Mouse (Mus musculus): ENCODE data around the gene Il34.

Gene Il34

DNA sequence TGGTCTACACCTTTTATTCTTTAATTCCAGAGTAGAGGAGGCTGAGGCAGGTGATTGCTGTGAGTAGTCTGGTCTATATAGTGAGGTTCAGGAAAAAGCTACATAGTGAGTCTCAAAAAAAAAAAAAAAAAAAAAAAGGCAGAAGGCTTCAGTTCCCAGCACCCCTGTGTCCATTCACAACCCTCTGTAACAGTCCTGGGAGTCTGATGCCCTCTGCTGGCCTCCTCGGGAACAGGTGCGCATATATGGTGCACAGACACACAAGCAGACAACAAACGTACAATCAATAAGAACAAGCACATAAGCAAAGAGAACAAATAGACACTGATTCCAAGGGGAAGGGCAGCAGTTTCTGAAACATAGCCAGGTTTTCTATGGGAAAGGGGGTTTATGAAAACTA is 29.4 kb downstream of the Il34 start:
- DNase-seq (ENCODE audit: low read depth) = no peak

DNA sequence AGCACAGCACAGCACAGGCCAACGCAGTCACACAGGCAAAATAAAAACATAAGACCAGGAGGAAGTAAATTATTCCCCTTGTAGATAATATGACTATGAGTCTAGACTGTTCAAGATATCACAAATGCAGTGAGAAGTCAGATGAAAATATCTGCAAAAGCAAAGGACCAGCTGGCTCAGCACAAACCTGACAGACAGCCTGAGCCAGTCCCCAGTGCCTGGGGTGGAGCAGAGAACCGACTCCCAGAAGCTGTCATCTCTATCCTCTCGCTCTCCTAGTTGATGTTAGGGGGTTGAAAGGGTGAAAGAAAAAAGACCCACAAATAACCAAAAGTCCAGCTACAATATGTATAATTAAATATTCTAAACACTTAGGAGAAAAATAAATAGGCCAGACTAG is 30.0 kb downstream of the Il34 start:
- DNase-seq (ENCODE audit: low read depth) = no peak

DNA sequence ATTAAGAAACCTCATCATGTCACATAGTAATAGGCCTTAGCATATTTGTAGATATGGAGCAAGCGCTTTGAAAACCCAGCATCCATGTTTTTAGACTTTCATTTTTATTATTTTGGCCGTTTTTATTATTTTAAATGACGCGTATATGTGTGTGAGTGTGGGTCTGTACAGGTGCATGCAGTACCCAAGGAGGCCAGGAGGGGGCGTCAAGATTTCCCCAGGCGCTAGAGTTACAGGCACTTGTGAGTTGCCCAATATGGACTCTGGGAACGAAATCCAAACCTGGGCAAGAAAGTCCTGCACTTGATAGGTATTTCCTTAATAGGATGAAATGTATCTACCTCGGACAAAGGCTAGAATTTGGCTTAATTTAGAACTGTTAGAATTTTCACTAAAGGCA is 30.4 kb downstream of the Il34 start:
- no peak for DNase-seq (ENCODE audit: low read depth)

DNA sequence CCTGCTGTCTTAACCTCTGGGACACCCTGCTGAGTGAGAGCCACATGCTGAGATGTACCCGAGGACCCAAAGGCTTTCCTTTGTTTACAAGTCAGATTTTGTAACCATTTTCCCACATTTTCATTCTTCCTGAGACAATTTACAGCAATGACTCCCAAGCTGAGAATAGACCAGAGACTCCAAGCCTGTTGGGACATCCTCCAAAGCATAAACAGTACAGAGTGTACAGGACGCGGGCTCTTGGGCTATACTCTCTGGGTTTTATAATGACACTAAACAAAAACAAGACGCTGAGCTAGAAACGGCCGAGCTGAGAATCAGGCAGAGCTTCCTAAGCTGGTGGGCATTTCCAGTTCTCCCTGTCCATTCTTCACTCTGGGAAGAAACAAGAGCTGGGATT is 31.0 kb downstream of the Il34 start:
- no peak for DNase-seq (ENCODE audit: low read depth)

DNA sequence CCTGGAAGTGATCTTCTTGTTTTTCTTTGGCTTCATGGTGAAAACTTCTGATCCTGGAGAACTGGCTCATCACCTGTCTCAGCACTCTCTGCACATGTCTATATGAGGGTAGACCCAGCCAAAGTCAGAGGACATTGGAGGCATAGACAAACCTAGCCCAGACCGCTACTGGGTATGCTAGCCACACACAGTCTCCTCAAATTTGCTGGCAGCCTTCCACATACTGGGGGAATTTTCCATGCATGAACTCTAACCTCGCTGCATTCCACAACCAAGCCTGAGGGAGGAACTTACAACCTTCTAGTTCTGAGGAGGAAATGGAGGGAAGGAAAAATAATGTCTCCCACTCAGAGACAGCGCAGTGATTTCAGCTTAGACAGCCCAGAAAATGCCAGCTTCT is 31.7 kb downstream of the Il34 start:
- DNase-seq (ENCODE audit: low read depth) = no peak

DNA sequence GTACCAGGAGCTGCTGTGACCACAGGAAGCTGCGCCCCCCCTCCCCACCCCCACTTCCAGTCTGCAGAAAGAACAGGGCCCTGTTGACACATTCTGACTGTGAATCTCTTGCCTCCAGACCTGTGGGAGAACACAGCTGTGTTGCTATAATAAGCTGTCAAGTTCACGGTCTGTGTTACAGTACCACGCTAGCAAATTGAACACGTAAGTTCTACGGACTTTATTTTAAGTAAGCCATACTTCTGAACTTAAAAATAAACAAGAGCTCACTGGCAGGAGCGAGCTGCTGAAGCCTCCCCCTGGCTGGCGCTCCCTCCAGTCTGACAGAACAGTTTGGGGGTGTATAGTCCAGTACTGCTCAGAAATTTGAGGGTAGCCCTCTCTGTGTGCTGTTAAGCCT is 33.3 kb downstream of the Il34 start:
- DNase-seq (ENCODE audit: low read depth) = peak; percentile 22

DNA sequence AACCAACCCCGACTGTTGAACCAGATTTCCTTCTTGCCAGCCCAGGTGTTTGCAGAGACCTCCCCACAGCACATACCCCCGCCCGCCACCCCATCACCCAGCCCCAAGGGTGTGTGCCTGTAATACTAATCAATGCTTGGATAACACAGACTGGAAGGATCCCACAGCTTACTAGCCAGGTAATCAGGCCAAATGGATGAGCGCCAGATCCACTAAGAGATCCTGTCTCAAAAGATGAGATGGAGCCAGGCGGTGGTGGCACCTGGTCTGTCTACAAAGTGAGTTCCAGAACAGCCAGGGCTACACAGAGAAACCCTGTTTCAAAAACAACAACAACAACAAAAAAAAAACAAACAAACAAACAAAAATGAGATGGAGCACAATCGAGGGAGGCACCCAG is 38.5 kb downstream of the Il34 start:
- no peak for DNase-seq (ENCODE audit: low read depth)

DNA sequence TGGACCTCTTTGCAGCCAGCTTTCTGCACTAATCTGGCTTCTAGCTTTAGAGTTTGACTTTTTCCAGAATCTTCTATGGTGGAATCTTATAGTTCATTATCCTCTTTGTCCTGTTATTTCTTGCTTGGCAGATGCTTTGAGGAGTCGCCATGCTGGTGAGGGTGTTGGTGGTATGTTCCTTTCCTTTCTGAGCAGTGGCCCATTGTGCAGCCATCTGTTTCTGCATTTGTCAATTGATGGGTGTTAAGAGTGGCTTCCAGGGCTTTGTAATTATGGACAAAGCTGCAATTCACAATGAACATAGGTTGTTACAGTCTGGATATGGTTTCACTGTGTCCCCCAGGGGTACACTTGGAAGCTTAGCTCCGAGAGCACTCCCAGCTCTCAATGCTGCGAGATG is 41.1 kb downstream of the Il34 start:
- DNase-seq (ENCODE audit: low read depth) = no peak

DNA sequence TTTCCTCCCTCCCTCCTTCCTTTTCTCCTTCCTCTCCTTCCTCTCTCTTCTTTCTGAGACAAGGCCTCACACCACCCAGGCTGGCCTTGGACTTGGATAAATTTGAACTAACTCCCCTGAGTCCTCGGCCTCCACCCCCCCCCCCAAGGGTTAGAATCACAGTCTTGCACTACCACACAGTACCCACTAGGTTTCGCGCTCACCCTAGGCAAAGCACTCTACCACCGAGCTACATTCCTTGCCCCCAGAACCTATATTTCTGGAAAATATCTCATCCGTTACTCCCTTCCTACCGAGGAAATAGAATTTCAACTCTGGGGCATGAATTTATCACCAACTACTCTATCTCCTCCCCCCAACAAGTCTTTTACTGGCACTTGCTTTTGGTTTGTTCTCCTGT is 43.7 kb downstream of the Il34 start:
- no peak for DNase-seq (ENCODE audit: low read depth)

DNA sequence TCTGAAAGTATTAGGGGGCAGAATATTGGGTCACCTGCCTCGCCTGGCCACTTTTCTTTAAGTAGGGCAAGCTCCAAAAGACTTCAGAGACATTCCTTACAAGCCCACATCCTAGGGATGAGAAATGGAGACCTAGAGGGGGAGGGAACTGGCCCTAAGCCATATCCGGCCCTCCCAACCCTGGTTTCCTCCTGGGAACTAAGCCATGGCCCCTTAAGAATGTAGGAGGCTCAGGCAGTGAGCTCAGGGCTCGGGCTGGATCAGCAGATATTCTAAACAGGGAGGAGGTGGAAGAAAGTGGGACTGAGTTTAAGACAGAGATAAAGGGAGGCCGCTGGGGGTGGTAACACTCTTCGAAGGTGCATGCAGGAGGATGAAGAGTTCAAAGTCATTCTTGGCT is 44.5 kb downstream of the Il34 start:
- no peak for DNase-seq (ENCODE audit: low read depth)

DNA sequence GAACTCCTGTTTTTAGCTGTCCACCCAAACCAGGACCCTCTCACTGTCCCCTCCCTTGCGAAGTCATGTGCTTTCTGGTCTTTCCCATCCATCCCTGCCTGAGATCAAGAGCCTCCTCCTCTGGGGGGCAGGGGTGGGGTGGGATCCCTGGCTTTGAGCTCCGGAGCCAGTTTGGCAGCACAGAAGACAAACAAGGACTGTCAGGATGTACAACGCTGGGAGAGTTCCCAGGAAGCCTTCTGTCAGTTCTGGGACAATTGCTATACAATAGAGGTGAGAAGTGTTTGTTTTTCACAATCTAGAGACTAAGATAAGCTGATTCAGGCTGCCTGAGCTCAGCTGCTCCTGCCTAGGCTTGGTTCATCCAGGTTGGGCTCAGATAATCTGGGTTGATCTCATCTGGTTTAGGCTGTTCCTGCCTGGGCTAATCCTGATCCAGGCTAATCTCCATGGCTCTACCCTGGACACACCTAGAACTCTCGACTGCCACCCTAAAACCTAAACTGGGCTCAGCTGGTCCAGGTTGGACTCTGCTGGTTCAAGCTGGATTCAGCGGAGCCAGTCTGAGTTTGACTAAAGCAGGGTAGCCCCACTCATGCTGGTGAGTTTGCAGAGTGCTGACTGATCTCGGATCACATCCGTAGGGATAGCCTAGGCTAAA is 45.3 kb downstream of the Il34 start:
- DNase-seq (ENCODE audit: low read depth) = no peak

DNA sequence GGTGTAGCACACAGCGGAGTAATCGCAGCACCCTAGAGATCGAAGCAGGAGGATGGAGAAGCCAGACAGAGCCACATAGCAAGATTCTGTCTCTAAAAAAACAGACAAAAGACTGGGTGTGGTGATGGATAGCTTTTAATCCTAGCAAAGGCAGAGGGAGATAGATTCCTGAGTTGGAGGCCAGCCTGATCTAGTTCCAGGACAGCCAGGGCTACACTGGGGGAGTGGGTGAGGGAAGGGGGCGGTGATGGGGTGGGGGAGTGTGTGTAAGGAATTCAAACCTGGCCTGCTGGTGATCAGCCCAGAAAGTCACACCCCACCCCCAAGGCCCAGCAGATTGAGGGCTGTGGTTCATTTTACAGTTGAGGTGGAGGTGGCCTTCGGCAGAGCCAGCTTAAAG is 49.5 kb downstream of the Il34 start:
- no peak for DNase-seq (ENCODE audit: low read depth)

DNA sequence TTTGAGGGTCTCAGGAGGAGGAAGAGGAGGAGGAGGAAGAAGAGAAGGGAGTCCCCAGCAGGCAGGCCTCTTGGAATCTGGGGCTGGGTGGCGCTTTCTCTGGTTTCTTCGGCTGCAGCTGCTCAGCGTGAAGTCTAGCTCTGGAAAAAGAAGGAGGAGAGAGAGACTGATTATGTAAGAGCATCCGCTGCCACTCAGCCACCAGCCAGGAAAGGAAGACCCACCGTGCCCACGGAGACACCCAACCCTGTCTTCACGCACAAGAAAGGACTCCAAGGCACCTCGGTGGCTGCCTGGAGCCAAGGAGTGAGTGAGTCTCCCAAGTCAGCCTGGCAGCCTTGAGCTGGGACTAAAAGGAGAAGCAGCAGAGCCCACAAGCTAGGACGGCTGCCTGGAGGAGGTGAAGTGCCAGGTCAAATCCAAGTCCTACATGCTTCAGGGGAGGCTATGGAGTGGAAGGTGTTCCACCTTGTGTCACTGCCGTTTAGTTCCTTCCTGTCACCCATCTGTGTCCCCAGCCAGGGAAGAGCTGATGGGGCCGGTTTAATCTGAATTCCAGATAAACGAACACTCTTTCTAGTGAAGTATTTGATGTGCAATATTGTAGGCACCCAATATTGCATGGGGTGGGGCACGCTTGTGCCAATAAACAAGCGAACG is 50.1 kb downstream of the Il34 start:
- no peak for DNase-seq (ENCODE audit: low read depth)

DNA sequence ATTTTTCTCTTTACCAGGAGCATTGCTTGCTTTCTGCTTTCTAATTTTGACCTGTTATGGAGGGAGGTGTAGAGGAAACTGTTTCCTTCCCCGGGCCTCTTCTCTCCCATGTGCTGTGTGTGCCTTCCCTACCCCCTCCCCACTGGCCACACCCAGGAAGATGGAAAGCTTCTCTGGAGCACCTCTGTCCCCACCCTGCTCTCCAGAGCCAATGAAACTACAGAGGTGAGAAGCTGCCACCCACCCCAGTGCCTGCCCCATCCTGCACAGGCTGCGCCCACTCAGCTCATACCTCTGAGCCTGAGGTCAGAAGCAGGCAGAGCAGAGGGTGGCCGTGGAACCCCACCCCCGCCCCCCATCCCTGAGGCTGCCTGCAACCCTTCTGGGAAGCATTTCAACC is 51.0 kb downstream of the Il34 start:
- DNase-seq (ENCODE audit: low read depth) = no peak

DNA sequence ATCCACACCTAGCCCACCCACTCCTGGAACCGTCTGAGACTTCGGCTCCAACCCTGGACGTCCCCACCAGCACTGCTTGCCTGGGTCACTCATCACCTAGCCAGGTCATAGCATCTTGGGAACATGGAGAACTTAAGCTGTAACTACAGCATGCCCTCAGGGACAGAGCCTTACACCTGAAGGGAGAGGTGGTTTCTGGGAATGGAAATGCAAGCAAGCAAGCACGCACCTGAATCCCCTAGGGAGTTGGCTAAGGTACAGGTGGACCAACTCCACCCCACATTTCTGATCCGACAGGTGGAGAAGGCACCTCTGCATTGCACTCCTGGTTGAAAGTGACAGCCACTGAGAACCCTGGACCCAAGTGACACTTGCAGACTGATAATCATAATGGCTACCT is 54.2 kb downstream of the Il34 start:
- DNase-seq (ENCODE audit: low read depth) = no peak

DNA sequence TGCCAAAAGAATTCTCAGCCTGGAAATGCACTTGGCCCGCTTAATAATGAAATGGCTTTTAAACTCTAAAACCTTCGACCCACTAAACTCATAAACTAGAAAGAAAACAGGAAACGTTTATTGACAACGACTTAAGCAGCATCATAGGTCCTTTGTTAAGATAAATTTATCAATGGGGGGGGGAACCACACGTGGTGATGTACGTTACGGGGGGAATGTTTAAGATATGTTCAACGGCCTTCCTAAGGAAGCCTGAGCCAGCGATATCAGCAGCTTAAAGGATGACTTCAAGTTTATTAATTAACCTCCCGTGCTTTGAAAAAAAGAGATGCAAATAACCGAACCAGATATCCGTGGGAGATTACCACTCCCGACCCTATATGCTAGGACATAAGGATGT is 55.5 kb downstream of the Il34 start:
- DNase-seq (ENCODE audit: low read depth) = no peak

DNA sequence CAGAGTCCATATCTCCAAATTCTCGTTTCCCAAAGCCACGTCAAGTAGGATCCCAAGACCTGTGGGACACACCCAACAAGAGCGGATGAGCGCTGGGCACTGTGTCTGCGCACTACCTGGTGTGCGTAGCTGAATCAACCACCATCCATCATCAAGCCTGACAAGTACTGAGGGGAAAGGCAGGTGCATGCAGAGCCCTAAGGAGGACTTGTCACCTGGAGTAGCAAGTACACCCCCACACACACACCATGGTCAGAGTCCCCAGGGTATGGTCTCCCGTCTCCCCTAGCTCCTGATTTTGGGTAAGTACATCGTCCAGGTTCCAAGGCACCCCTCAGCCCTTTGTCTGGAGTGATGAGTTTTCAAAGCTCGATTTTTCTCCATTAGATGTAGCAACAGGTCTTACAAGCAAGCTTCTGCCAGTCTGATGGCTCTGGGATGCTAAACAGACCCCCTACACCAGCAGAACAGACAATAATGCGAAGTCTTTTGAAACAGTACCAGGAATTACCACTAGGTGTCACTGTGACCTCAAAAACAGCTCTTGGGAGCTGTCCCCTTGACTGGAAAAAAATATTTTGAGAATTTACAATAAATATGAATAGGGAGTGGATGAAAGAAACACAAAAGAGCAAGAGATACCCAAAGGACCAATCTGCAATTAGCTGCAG is 56.1 kb downstream of the Il34 start:
- DNase-seq (ENCODE audit: low read depth) = peak; percentile 69

DNA sequence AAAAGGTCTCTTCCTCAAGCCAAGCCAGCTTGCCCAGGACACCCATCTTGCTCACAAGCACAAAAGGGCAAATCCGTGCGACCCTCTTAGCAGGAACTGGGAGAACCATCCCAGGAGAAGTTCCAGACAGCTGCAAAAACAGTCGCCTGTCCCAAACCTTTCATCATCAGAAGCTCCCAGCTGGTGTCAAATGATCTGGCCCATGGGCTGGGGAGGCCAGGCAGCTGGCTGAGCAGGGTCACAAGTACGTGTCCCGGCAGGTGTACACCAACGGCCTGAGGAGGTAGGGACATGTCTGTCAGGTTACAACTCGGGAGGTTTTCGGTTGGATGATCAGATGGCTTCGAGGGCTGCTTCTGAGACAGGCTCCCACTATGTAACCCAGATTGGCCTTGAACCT is 59.1 kb downstream of the Il34 start:
- no peak for DNase-seq (ENCODE audit: low read depth)

DNA sequence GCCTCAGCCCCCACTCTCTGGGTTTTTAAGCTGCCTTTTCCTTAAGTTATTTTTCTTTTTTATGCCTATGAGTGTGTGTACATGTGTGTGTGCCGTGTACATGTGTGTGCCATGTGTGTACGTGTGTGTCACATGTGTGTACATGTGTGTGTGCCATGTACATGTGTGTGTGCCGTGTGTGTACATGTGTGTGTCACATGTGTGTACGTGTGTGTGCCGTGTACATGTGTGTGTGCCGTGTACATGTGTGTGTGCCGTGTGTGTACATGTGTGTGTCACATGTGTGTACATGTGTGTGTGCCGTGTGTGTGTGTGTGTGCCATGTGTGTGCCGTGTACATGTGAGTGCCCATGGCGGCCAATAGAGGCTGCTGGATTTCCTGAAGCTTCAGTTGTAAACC is 60.6 kb downstream of the Il34 start:
- DNase-seq (ENCODE audit: low read depth) = no peak

DNA sequence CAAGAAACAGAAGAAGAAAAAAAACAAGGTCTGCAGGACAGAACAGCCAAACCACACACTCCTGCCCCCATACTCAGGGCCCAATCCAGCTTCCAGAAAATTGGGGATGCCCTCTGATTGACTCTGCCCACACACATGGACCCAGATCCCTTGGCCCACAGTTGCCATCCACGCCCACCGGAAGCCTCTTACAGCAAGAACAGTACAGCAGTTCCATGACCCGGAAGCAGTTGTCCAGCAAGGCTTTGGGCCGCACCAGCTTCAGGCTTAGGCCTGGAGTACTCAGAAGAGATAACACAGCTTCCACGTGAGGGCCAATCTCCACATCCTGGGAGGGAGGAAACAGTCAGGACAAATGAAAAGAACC is 63.3 kb downstream of the Il34 start:
- no peak for DNase-seq (ENCODE audit: low read depth)

DNA sequence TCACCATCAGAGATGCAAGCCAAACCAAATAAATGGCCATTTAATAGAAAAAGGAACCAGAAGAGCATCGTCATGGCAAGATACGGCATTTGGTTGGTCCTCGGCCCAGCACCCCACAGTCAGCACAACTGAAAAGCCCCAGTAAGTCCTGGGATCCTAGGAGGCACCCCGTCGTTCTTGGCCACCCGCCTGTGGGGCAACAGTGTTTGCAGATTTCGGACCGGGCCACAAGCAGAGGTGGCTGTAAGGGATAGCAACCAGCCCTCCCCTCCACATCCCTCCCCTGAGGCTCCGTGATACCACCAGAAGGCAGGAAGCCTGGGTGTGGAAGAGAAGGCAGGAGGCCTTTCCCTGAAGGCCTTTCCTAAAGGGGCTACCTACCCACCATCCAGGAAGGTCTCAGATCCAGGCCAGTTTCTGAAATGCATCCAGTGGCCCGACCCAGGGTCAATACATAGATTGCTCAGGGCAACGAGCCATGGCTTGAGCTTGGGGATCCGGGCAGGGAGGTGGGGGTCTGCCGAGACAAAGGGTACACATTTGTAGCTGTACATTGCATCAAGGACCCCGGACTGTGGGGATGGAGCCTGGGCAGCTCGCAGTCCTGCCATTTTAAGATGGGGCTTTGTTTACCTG is 63.8 kb downstream of the Il34 start:
- no peak for DNase-seq (ENCODE audit: low read depth)

DNA sequence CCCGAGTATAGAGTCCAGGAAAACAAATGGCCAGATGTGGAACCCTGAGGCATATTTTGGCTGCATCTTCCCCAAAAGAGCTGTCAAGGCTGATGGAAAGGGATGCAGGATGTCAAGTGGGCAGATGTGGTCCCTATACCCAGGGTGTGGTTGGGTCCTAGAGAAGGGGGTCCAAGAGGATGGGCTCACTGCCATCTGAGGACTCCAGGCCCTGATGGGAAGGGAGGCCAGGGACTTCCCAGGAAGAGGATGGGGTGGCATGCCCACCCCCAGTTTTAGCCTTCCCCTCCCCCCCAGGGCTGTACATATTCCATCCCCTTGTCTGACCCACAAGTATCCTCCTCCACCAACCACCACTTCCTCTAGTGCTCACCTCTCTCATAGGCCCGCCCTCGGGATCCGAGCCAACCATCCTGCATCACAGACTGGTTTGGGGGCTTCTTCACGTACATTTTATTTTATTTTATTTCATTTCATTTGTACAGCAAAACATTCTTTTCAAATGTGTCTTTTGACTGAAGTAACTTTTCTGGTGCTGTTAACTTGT is 65.0 kb downstream of the Il34 start:
- no peak for DNase-seq (ENCODE audit: low read depth)

DNA sequence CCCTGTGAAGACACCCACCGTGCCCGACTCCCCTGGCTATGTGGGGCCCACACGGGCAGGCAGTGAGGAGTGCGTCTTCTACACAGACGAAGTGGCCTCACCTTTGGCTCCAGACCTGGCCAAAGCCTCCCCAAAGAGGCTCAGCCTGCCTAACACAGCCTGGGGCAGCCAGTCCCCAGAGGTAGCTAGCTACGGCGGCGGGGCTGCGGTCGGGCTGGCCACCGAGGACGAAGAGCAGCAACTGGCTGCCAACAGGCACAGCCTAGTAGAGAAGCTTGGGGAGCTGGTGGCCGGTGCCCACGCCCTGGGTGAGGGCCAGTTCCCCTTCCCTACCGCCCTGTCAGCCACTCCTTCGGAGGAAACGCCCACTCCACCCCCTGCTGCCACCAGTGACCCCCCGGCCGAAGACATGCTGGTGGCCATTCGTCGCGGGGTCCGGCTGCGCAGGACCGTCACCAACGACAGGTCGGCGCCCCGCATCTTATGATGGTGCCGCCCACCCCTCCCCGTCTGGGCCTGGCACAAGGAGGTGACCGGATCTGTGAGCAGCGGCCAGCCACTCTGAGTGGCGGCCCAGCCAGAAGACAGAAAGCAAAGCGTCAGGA is 67.0 kb downstream of the Il34 start:
- DNase-seq (ENCODE audit: low read depth) = no peak
